Mouse (Mus musculus) bone marrow macrophage, adult 2 months (primary cell): ENCODE data around the gene Cdc42ep4. TPM values are rescaled to one million over a fixed set of nuclear protein-coding genes. Genes with fewer than 3 reads are reported as not detected.

Experiments
- H3K27ac ChIP-seq: 2 replicates; pipeline ENCODE4 v1.5.1; 2012; ENCODE audit warnings: low read depth, low read length; ENCODE audit not compliant: insufficient read depth
- H3K4me1 ChIP-seq: 2 replicates; pipeline ENCODE4 v1.6.1; 2012; ENCODE audit warnings: low read length; ENCODE audit not compliant: control insufficient read depth, insufficient read depth
- H3K4me3 ChIP-seq: 2 replicates; pipeline ENCODE4 v1.5.1; 2012; ENCODE audit warnings: mild to moderate bottlenecking, low read length, moderate library complexity; ENCODE audit not compliant: insufficient read depth
- CTCF ChIP-seq: IDR thresholded peaks from 2 replicates; pipeline ENCODE4 v1.5.1; 2012; ENCODE audit warnings: low read depth, mild to moderate bottlenecking, low read length, moderate library complexity
- POLR2A ChIP-seq: IDR thresholded peaks from 2 replicates; pipeline ENCODE4 v1.6.1; 2012; ENCODE audit warnings: mild to moderate bottlenecking, low read depth, low read length, borderline replicate concordance
- polyA plus RNA-seq: library from polyadenylated mRNA; stranded (reverse); fragments of >200 nt; gene quantifications from 2 replicates; pipeline ENCODE4 v1.2.4, GENCODE M21; 2012; ENCODE audit not compliant: missing spikeins, insufficient read depth, insufficient read length

The Cdc42ep4 gene
- polyA plus RNA-seq = 18.3 and 20.9 TPM in 2 replicates

DNA sequence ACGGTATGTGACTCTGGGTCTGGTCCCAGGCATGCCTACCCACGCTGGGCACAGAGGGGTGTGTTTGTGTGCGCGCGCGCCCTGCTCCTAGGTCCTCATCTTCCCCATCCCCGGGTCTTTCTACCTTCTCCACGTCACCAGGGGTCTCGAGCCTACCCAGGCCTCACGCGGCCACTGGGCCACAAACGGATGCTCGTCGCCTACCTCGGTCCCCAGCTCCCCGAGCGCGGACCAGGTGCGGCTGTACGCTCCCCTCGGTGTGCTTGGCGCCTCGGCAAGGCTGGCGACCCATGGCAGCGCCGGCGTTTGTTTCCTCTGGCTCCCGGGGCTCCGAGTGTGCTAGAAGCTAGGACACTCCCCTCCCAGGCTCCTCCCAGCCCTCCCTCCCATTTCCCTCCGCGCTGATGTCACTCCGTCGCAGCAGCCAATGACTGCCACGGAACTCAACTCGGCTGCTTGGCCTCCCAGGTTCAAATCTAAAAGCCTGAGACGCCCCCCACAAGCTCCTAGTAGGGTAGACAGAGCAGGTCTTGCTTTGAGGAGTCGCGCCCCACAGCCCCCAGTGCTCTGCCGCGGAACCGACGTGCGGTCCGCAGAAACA lies at the start of gene Cdc42ep4:
Gene Cdc42ep4, minus strand, starts transcription at position 398 of the 601 bp plus-strand sequence.
- H3K27ac ChIP-seq = peak within 1 kb of the TSS; percentile 85
- TF ChIP-seq CTCF (no peak), POLR2A (no peak)
- peak within 1 kb of the TSS; percentile 89 for H3K4me3 ChIP-seq
- peaks cover 25% of the 10 kb centered on the region for H3K4me1 ChIP-seq

DNA sequence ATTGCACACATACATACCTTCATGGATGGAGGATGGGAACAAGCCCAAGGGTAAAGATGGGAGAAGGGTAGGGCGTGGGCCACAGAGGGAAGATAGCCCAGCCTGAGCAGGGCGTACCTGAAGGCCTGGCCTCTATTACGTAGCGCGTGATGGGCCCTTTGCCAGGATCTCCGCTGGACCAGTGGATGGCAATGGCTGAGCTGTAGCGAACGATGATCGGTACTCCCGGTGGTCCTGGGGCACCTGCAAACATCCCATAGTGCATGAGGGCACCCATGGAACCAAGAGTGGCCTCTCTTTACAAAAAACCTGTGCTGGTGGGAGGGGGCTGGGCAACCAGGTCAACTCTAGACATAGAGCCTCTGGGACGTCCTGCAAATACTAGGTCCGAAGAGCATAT lies 48.3 kb upstream of the Cdc42ep4 start:
- Histone ChIP-seq H3K4me1 (no peaks in the 10 kb centered on the region), H3K27ac (no peak overlapping the region), H3K4me3 (no peak overlapping the region)
- TF ChIP-seq CTCF (no peak), POLR2A (no peak)

DNA sequence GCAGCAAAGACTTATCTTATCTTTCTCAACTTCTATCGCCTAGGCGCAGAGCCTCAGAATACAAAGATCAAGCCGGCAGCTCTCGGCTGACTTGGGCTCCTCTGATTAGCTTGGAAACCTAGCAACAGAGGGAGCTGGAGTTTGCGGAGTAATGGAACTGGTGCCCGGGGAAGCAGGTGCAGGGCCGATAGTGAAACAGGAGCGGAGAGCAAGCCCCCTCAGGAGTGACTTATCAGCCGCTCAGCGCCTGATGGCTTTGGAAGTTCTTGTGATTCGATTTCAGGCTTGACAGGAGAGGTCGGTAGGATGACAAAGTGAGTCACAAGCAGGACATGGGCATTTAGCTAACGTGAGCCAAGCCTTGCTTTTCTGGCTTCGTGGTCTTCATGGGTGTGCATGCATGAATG lies 47.4 kb upstream of the Cdc42ep4 start:
- H3K27ac ChIP-seq = no peak overlapping the region
- H3K4me1 ChIP-seq = no peaks in the 10 kb centered on the region
- H3K4me3 ChIP-seq = no peak overlapping the region
- TF ChIP-seq CTCF = no peak
- TF ChIP-seq POLR2A = no peak

DNA sequence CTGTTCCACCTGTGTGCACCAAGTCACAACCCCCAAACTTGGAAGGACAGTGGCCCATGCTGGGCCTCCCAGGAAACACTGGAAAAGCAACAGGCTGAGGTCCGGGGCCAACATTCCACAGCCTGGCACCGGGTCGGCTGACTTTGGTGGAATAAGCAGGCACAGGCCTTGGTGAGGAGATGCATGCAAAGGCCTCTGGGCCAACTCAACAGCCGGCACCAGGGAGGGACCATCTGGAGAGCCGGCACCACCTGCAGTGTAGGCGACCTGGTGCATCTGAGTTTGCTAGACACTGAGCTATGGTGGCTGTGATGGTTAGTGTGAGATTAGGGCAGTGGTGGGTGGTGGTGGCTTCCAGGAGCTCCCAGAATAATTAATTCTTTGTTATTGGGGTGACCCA lies 46.3 kb upstream of the Cdc42ep4 start:
- TF ChIP-seq POLR2A = no peak
- TF ChIP-seq CTCF = no peak

DNA sequence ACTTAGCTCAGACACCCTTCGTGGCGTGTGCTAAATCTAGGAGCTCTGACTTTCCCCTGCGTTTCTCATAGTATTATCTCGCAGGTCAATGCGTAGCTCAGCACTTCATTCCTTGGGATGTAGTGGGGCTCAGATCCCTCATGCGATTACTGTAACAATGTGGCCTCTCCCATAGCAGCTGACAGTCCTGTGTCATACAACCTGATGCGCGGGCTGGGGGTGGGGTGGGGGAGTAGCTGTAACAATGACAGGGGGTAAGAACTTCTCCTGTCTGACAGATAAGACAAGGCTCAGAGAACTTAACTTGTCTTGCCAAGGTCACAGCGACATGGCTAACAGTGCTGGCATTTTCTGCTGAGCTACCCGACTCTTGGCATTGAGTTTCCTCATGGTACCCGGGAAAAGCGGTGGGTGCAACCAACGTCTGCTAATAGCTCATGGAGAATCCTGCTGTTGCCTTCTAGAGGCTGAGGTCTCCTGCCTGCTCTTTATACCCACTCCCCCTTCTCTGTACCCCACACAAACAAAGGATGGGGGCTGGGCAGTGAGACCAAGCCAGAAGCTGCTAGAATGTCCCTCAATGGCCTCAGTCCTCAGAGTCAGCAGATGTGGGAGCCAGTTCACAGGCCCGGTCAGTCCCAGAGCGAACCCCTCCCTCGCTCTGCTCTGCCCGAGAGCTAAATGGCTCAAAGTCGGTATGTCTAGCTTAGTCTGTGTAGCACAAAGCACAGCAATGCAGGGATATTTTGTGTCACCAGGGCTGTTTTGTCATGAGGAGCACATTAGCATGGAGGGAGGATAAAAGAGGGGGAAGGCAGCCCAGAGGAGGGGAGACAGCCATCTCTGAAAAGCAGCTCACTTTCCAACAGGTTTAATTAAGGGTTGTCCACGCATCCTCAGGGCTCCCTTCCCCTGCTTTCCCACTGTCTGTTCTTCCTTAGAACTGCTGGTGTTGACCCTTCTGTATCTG lies 45.6 kb upstream of the Cdc42ep4 start:
- no peaks in the 10 kb centered on the region for H3K4me1 ChIP-seq
- H3K4me3 ChIP-seq = no peak overlapping the region
- H3K27ac ChIP-seq = no peak overlapping the region
- no peak for TF ChIP-seq CTCF
- no peak for TF ChIP-seq POLR2A

More for the DNA sequence above, 46.3 kb upstream of the Cdc42ep4 start:
- Histone ChIP-seq H3K27ac (no peak overlapping the region), H3K4me1 (no peaks in the 10 kb centered on the region), H3K4me3 (no peak overlapping the region)

DNA sequence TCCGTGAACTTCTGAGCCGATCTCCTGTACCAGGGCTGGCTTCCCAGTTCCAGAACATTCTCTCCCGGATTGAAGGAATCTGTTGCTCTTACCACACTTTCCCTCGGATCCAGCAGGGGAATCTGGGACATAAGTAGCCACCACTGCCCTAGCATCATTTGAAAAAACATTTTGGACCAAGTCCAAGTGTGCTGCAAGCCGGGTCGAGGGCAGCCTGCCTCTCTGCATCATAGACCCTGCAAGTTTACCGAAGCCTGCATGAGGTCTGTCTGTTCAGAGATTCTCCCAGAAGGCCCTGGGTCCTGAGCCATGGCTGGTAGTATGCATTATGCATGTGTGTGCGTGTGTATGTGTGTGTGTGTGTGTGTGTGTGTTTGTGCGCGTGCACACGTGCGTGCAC lies 44.2 kb upstream of the Cdc42ep4 start:
- Histone ChIP-seq H3K4me1 (no peaks in the 10 kb centered on the region), H3K27ac (no peak overlapping the region), H3K4me3 (no peak overlapping the region)
- no peak for TF ChIP-seq CTCF
- no peak for TF ChIP-seq POLR2A

DNA sequence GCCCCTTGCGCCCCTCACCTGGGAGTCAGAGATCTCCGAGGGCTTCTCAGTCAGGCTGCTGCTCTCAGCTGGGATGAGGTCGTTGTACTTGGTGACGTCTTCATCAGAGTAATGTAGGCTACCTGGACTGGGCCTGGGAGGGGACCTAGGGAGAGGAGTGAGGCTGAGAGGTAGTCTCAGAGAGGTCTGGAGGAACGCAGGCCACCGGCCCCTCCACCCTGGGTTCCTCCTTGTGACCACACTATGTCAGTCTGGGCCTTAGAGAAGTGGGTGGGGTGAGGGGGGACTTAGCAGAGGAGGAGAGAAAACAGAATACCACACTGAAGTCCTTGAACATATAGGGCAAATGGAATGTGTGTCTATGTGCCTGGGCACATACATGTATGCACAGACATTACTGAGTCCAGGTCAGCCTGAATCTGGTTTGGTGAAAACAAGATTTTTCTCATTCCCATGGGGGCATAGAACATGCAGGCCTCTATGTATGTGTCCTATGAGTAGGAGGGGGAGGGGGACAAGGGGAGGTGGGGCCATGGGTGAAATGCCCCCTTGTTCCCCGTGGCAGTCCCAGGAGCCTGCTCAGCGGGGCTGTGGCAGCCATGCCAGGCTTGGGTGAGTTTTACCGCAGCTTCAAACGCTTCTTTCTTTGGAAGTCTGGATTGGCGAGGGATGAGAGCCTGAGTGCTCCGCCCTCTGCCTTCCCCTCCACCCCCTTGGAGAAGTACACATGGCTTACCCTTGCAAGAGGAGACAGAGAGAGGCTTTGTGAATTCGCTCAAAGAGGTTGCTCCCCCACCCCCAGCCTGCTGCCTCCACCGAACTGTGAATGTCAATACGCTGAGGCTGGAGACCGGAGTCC lies 39.9 kb upstream of the Cdc42ep4 start:
- no peak overlapping the region for H3K4me3 ChIP-seq
- H3K4me1 ChIP-seq = peaks cover 26% of the 10 kb centered on the region
- TF ChIP-seq CTCF = no peak
- no peak for TF ChIP-seq POLR2A
- H3K27ac ChIP-seq = no peak overlapping the region

DNA sequence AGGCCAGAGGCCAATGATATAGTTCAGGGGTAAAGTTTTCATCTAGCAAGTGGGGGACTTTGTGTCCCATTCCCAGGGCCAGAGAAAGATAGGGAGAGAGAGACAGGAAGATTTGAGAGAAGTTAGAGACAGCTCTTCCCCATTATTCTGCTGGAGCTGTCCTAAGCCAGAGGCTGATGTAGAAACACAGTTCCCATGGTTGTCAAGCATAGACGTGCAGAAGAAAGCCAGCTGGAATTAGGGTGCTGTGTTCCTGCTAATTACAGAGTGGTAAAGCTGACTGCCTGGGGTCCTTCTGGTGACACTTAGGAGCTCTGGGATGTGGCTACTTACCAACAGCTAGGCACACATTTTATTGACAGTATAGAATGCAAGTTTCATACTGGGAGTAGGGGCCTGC lies 37.4 kb upstream of the Cdc42ep4 start:
- no peak overlapping the region for H3K27ac ChIP-seq

DNA sequence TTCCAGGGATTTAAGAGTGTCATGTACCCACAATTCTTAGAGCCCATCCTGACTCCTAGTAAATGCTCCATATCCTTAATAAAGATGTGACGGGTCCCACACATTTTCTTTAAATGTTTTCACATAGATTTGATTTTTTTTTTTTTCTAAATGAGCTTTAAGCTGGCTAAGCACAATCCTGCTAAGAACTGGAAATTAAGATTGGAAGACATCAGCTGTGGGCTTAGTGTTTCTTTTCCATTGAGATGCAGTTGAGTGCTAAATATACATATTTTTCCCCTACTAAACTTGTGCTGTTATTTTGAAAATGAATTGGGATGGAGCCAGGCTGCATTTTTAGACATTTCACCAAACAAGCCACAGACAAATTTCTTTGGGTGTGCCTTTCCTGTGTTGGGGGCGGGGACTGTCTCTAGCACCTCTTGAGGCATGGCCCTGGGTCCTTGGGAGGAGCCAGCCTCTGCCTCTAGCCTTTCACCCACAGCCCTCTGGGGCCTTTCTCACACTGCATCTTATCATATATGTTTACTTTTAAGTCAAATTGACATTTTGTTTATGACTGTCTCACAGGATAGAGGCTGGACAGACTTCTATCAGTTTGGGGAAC lies 36.6 kb upstream of the Cdc42ep4 start:
- TF ChIP-seq CTCF (no peak), POLR2A (no peak)
- no peak overlapping the region for H3K27ac ChIP-seq
- peaks cover 38% of the 10 kb centered on the region for H3K4me1 ChIP-seq
- H3K4me3 ChIP-seq = no peak overlapping the region

More for the DNA sequence above, 37.4 kb upstream of the Cdc42ep4 start:
- no peak overlapping the region for H3K4me3 ChIP-seq
- H3K4me1 ChIP-seq = peaks cover 38% of the 10 kb centered on the region
- no peak for TF ChIP-seq CTCF
- no peak for TF ChIP-seq POLR2A
